In genomic region chr5:125203759-125204158, GRCm38 (mm10) we compare ENCODE assay signal across 10 mouse cellular contexts. TPM values are rescaled to one million over a fixed set of nuclear protein-coding genes. Genes with fewer than 3 reads are reported as not detected.
DNase-seq lines count a peak whose midpoint lies in the region; ATAC-seq and TF ChIP-seq lines count a peak whose summit lies in the region.
"Had no signal": no experiment of that assay in that cellular context is flagged by ENCODE, and none has a peak within 500 bp of the region (broad histone marks: within the 10 kb centered on the region; RNA-seq: fewer than 3 reads in every experiment).

No protein-coding gene starts in this region.

- peaks cover 11% of the 10 kb centered on the region for H3K4me1 ChIP-seq in heart, postnatal 0 days (ENCODE audit: control insufficient read depth, insufficient read depth)
- peaks cover 23% of the 10 kb centered on the region for H3K4me1 ChIP-seq in midbrain, embryonic 12.5 days
- peaks cover 7% of the 10 kb centered on the region; the same call in 1 of the 2 replicates for H3K4me1 ChIP-seq in kidney, embryonic 16.5 days (ENCODE audit: insufficient read depth, low read length)

- no peak overlapping the region for H3K9ac ChIP-seq in heart, postnatal 0 days (replicated peaks; ENCODE audit: low read depth, low read length)
- H3K9ac ChIP-seq in midbrain, embryonic 12.5 days (replicated peaks) = no peak overlapping the region
- H3K9ac ChIP-seq in kidney, embryonic 16.5 days (replicated peaks; ENCODE audit: low read length) = no peak overlapping the region
- H3K9ac ChIP-seq: embryonic facial prominence, embryonic 12.5 days; limb, embryonic 15.5 days had no signal

- TF ChIP-seq EP300 in heart, postnatal 0 days (IDR thresholded peaks at IDR 0.05; ENCODE audit: low read depth) = no peak

- H3K4me2 ChIP-seq in heart, postnatal 0 days (ENCODE audit: low read depth, low read length) = no peak overlapping the region
- no peak overlapping the region for H3K4me2 ChIP-seq in midbrain, embryonic 12.5 days (replicated peaks)
- no peak overlapping the region for H3K4me2 ChIP-seq in kidney, embryonic 16.5 days (replicated peaks; ENCODE audit: low read depth, low read length)
- H3K4me2 ChIP-seq: embryonic facial prominence, embryonic 12.5 days; limb, embryonic 15.5 days had no signal

- H3K4me3 ChIP-seq in gastrocnemius, adult 2 months = no peak overlapping the region
- H3K4me3 ChIP-seq in heart, postnatal 0 days (ENCODE audit: low read depth, low read length) = no peak overlapping the region
- no peak overlapping the region for H3K4me3 ChIP-seq in midbrain, embryonic 12.5 days
- no peak overlapping the region for H3K4me3 ChIP-seq in kidney, embryonic 16.5 days (ENCODE audit: low read length)
- H3K4me3 ChIP-seq: embryonic facial prominence, embryonic 12.5 days; limb, embryonic 15.5 days had no signal

- intact Hi-C loops in gastrocnemius, adult 2 months (cut with DNase I) = no loop called here

- peak; percentile 65 for DNase-seq in gastrocnemius, adult 2 months
- no peak for DNase-seq in gastrocnemius, postnatal 10 days
- DNase-seq in adrenal gland, postnatal 25 days = peak; percentile 71
- DNase-seq in heart, postnatal 0 days (ENCODE audit: low spot score) = no peak
- DNase-seq in thymus, postnatal 0 days (ENCODE audit: low spot score) = no peak
- no peak for DNase-seq in kidney, adult 11 months

- no peak overlapping the region for H3K27ac ChIP-seq in gastrocnemius, adult 2 months
- H3K27ac ChIP-seq in heart, postnatal 0 days (ENCODE audit: low read depth) = peak overlapping the region; percentile 21
- peak overlapping the region; percentile 52 for H3K27ac ChIP-seq in midbrain, embryonic 12.5 days (replicated peaks)
- H3K27ac ChIP-seq in kidney, embryonic 16.5 days (ENCODE audit: low read length) = no peak overlapping the region
- H3K27ac ChIP-seq: embryonic facial prominence, embryonic 12.5 days; limb, embryonic 15.5 days had no signal

- H3K9me3 ChIP-seq in heart, postnatal 0 days (replicated peaks; ENCODE audit: control insufficient read depth, low read length) = no peaks in the 10 kb centered on the region
- H3K9me3 ChIP-seq in midbrain, embryonic 12.5 days = no peaks in the 10 kb centered on the region
- no peaks in the 10 kb centered on the region; the same call in 1 of the 2 replicates for H3K9me3 ChIP-seq in kidney, embryonic 16.5 days (ENCODE audit: low read length)
- H3K9me3 ChIP-seq: embryonic facial prominence, embryonic 12.5 days; limb, embryonic 15.5 days had no signal

- H3K36me3 ChIP-seq in heart, postnatal 0 days (replicated peaks; ENCODE audit: control insufficient read depth, insufficient read depth, low read length) = no peaks in the 10 kb centered on the region
- no peaks in the 10 kb centered on the region for H3K36me3 ChIP-seq in midbrain, embryonic 12.5 days
- no peaks in the 10 kb centered on the region for H3K36me3 ChIP-seq in kidney, embryonic 16.5 days (ENCODE audit: insufficient read depth, low read length)
- H3K36me3 ChIP-seq: embryonic facial prominence, embryonic 12.5 days; limb, embryonic 15.5 days had no signal

- 41% methylated on average over 11 of the region's 11 CpGs for WGBS in heart, postnatal 0 days
- 62% methylated on average over 11 of the region's 11 CpGs for WGBS in midbrain, embryonic 12.5 days
- 67% methylated on average over 11 of the region's 11 CpGs for WGBS in kidney, embryonic 16.5 days

- no peak for ATAC-seq in heart, postnatal 0 days (ENCODE audit: insufficient read depth, low read depth)
- no peak for ATAC-seq in midbrain, embryonic 12.5 days (ENCODE audit: low FRiP score, low read depth)
- no peak for ATAC-seq in kidney, embryonic 16.5 days (ENCODE audit: low FRiP score, low TSS enrichment)

- H3K27me3 ChIP-seq in heart, postnatal 0 days (ENCODE audit: control insufficient read depth, insufficient read depth, low read length) = no peaks in the 10 kb centered on the region
- H3K27me3 ChIP-seq in midbrain, embryonic 12.5 days = no peaks in the 10 kb centered on the region
- no peaks in the 10 kb centered on the region for H3K27me3 ChIP-seq in kidney, embryonic 16.5 days (ENCODE audit: insufficient read depth, low read length)
- H3K27me3 ChIP-seq: embryonic facial prominence, embryonic 12.5 days; limb, embryonic 15.5 days had no signal

- no peak for TF ChIP-seq CTCF in gastrocnemius, adult 2 months (IDR thresholded peaks at IDR 0.05)
- TF ChIP-seq CTCF in heart, postnatal 0 days (IDR thresholded peaks at IDR 0.05; ENCODE audit: low read depth) = no peak

RNA-seq across cellular contexts. Expression of gene Ncor2, which starts 24.7 kb away (rescaled TPM):
- total RNA-seq in gastrocnemius, adult 2 months (2021) = 100 to 1,000 TPM; 123 to 153 TPM
- 100 to 1,000 TPM; 116 to 123 TPM for total RNA-seq in gastrocnemius, postnatal 10 days (2021)
- total RNA-seq in adrenal gland, postnatal 25 days (2021) = 316 and 358 TPM in 2 replicates
- total RNA-seq in heart, postnatal 0 days (2014; rRNA removed; ENCODE audit: low replicate concordance) = 21.6 and 73.8 TPM in 2 replicates
- 14.3 and 15.5 TPM in 2 replicates for polyA plus RNA-seq in heart, postnatal 0 days (2015; fragmentation: Nextera tagmentation; extraction: Ambion mirVana)
- 24.5 and 25.1 TPM in 2 replicates for polyA plus RNA-seq in midbrain, embryonic 12.5 days (2016; fragmentation: Nextera tagmentation; extraction: Ambion mirVana)
- 14.3 and 19.8 TPM in 2 replicates for polyA plus RNA-seq in thymus, postnatal 0 days (2015; fragmentation: Nextera tagmentation; extraction: Ambion mirVana)
- polyA plus RNA-seq in kidney, embryonic 16.5 days (2015; fragmentation: Nextera tagmentation; extraction: Ambion mirVana) = 25.9 and 27.5 TPM in 2 replicates

Comparison
In these comparisons a context has a peak if more than half of its experiments do, and no peak if none do; other contexts are left out.
1. DNase-seq: peak in gastrocnemius, adult 2 months (single experiment) and adrenal gland, postnatal 25 days (single experiment); none in gastrocnemius, postnatal 10 days (single experiment), heart, postnatal 0 days (single experiment), thymus, postnatal 0 days (single experiment) and kidney, adult 11 months (single experiment).
2. H3K27ac ChIP-seq: peak in heart, postnatal 0 days (single experiment) and midbrain, embryonic 12.5 days (single experiment); none in gastrocnemius, adult 2 months (single experiment) and kidney, embryonic 16.5 days (single experiment).